Mouse (Mus musculus) adrenal gland (tissue): ENCODE data around the gene Prl2a1.
"Not testable (repeated sequence)": the region's sequence is repeated elsewhere in the genome, so short reads cannot be mapped to it uniquely, and the experiment has no call there.

Source experiments
- intact Hi-C: fragments of 180-260 bp; cut with DNase I; formaldehyde crosslinking; loops from one replicate; pipeline ENCODE4 v1.15.1; 2025
- long read RNA-seq, 2 experiments: library from polyadenylated mRNA; unstranded; transcript quantifications; one replicate each; pipeline ENCODE4 v2.0.0; 2020; ENCODE audit warnings: borderline replicate concordance in 1 of 2; ENCODE audit not compliant: insufficient replicate concordance in 1 of 2

The Prl2a1 gene
- long read RNA-seq, experiment 1 = 0 reads
- long read RNA-seq, experiment 2 = 0 reads

- intact Hi-C loops = no loop called here
These were observed at the start of gene Prl2a1 for GRCm38 (mm10) chr13:27801354-27801753. TSS of gene Prl2a1 (plus strand) at chr13:27801654.

GRCm38 (mm10) chr13:27780704-27781103, 20.8 kb upstream of the Prl2a1 start, which contains the start of gene Prl7c1:
TSS of gene Prl7c1 (minus strand) at chr13:27780804.
- intact Hi-C loops = not testable (repeated sequence)

DNA sequence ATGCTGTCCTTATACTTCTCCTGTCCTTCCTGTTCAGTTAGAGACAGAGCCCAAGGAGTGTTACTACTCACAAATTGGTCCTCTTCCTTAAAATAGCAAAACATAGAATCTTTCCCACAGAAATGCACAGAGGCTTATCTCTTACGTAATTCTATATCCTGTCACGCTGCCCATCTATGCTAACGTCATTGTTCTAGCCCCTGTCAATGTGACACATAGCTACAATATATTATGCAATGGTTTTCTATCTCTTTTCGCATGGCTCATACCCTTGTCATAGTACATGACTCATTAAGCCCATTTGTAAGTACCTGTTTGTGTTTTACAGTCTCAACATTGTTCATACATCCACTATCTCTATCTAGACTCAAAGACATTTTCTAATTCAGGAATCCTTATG, 2.2 kb upstream of the Prl2a1 start:
- intact Hi-C loops = no loop called here

GRCm38 (mm10) chr13:27802765-27803164, 1.3 kb downstream of the Prl2a1 start:
- intact Hi-C loops = no loop called here

DNA sequence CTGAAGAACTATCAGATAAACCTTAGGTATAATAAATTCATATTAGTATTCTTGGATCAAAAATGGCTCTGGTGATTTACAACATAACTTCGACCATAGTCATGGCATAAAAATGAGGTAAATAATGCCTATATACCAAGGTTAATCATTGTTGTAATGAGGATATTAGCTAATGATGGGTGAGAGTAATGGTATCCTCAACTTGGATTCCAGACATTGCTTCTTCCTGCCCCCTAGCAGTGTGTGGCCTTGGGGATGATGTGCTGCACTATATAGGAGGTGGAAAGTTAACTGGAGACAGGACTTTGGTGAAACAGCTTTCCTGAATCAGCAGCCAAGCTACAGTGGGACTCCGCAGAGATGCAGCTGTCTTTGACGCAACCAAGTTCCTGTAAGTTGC, 47.6 kb downstream of the Prl2a1 start, which contains the start of gene Prl2c1:
Gene Prl2c1 (plus strand): TSS at position 301 of the 400 bp plus-strand sequence.
- intact Hi-C loops = no loop called here
